Mouse (Mus musculus) Patski (cell line): Measurements from ENCODE around the gene Fry. TPM values are rescaled to one million over a fixed set of nuclear protein-coding genes. Genes with fewer than 3 reads are reported as not detected.

Experiments used
- ATAC-seq: fragments of 100-300 bp; one replicate; pipeline ENCODE4 v1.8.0; 2021
- CTCF ChIA-PET: fragments of 350-600 bp; sonication (Branson Sonifier 250); formaldehyde crosslinking; loops from one replicate; lab custom pipeline; 2022; ENCODE audit warnings: inconsistent platforms; lab: Charles Lee
- POLR2A ChIA-PET: fragments of 350-600 bp; sonication (Branson Sonifier 250); formaldehyde crosslinking; loops from one replicate; lab custom pipeline; 2022; ENCODE audit warnings: antibody characterized with exemption, inconsistent platforms; lab: Charles Lee
- DNase-seq: peaks from one replicate; pipeline ENCODE4 v3.0.0-alpha.2; 2011; ENCODE audit warnings: low read depth, low spot score
- H3K27me3 ChIP-seq: fragments of 371-371 bp; one replicate; pipeline ENCODE4 v1.5.1; 2021
- CTCF ChIP-seq: fragments of 100-300 bp; IDR thresholded peaks from one replicate; pipeline ENCODE4 v1.5.1; 2021
- in situ Hi-C: fragments of 300-500 bp; cut with MboI; formaldehyde crosslinking; loops from 3 replicates; pipeline ENCODE4 v1.11.1; 2018; ENCODE audit warnings: low pct_unique_long_range_greater_than_20kb, mixed read lengths
- polyA plus RNA-seq: library from polyadenylated mRNA; unstranded; gene quantifications from one replicate; pipeline ENCODE4 v1.2.3, GENCODE M21; 2021

Gene Fry
- polyA plus RNA-seq, 1 experiment from 2014 or later, result 0.05 TPM

DNA sequence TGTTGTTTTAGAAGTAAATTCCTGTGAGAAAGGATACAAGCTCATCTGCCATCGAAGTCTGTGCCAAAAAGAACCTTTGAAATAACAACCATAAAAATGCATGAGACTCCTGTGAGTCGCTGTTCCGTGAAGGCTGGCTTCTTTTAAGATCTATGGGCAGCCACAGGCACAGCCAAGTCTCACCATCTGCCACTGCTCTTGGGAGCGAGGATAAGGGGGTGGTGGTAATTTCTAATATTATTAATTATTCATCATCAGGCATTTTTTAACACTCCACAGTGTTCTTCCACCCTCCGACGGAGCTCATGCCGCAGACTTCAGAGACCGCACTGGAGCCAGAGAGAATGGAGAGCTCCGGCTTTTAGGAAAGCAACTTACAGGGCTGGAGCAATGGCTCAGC is 123.2 kb downstream of the Fry start:
- in situ Hi-C loops, result no loop called here
- ATAC-seq (no peak), DNase-seq (no peak)
- H3K27me3 ChIP-seq, result no peaks in the 10 kb centered on the region
- ChIA-PET CTCF (interaction anchor here (0.6 kb wide), 1 partner anchor 25 kb away, joined by 3 read pairs; no protein-coding TSS in a partner anchor), POLR2A (no interaction called here)
- TF ChIP-seq CTCF, result no peak

DNA sequence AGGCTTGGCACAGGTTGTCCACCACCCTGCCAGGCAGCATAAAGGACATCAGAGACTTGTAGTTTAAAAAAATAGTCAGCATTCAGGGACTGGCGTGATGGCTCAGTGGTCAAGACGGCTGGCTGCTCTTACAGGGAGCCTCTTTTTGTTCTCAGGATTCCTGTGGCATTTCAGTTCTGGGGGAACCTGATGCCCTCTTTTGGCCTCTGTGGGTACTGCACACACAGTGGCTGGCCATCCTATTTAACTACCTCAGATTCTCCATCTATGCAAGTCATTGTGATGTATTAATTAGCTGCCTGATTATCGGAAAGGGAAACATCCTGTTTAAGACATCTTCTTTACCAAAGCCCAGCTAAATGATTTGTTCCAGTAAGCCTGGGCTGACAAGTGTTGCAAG is 128.3 kb downstream of the Fry start:
- in situ Hi-C loops, result no loop called here
- DNase-seq (no peak), ATAC-seq (no peak)
- CTCF ChIA-PET, result interaction anchor here (1.2 kb wide), 1 partner anchor 11 kb away, joined by 4 read pairs; no protein-coding TSS in a partner anchor
- no peak for TF ChIP-seq CTCF
- POLR2A ChIA-PET, result no interaction called here
- H3K27me3 ChIP-seq, result no peaks in the 10 kb centered on the region

DNA sequence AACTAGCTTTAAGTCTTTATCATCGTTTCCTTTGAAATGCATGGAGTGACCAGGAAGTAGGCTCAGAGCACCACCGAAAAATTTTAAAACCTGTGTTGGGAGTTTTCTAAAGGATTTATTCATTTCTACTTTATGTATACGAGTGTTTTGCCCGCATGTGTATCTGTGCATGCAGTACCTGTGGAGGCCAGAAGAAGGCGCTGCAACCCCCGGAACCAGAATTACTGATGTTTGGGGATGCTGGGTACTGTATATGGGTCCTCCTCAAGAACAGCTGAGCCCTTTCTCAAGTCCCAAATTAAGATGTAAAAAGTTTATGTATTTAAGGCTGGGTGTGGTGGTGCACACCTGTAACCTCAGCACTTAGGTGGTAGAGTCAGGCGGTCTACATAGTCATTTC is 139.3 kb downstream of the Fry start:
- peak; percentile 52 for TF ChIP-seq CTCF
- ATAC-seq (no peak), DNase-seq (no peak)
- ChIA-PET CTCF (interaction anchor here (0.8 to 1.1 kb wide), 3 partner anchors 12 to 14 kb away, joined by 4 read pairs; no protein-coding TSS in a partner anchor), POLR2A (no interaction called here)
- in situ Hi-C loops, result no loop called here
- no peaks in the 10 kb centered on the region for H3K27me3 ChIP-seq

DNA sequence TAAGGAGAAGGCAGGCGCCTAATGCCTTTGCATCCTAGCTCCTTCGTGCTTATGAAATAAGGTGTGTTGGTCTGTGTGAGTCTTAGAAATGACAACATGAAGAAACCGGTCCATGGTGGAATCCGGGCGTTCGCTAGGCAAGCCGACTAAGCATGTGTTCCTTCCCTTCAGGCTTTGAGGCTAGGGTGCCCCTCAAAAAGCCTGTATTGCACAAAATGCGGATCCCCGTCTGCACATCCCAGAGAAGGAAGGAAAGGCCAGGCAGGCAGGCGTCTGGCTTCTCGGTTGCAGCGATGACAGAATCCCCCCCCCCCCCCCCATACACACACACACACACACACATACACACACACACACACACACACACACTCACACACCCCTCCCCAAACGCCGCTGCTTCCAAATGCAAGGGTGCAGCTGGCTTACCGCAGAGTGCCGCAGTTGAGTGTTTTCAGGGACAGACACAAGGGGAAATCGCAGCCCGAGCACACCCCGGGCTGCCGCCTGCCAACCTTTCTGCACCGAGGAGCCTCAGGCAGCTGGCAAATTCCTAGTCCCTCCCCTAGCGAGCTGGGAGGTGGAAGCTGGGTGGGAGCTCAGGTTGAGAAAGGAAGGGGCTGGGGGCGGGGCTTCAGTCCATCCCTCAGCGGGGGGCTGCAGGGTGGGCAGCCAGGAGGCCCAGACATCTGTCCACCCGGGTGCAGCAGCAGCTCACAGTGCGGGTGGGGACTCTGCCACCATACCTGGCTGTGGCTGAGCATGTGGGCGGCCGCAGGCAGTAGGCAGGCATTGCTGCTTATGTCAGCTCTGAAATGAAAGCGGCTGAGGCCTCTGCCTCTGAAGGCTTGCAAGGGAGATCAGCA is 141.0 kb downstream of the Fry start:
- TF ChIP-seq CTCF, result no peak
- no peak for DNase-seq
- peak; percentile 48 for ATAC-seq
- in situ Hi-C loops, result no loop called here
- ChIA-PET POLR2A (interaction anchor here (0.6 kb wide), 1 partner anchor 1250 kb away, joined by 10 read pairs; no protein-coding TSS in a partner anchor), CTCF (no interaction called here)
- H3K27me3 ChIP-seq, result no peaks in the 10 kb centered on the region

DNA sequence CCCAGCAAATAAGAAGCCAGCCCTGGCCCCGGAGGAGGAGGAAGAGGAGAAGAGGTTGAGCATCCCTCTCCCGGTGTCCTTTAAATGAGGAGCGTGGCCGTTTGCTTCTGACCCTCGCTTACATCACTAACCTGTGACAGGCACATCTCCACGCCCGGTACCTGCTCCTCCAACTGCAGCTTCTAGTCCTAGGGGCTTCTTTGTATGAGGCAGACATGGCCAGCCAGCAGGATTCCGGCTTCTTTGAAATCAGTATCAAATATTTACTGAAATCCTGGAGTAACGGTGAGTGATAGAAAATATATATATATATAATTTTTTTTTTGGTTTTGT is 141.6 kb downstream of the Fry start:
- no peak for TF ChIP-seq CTCF
- ATAC-seq, result no peak
- ChIA-PET CTCF (no interaction called here), POLR2A (no interaction called here)
- DNase-seq, result no peak
- no peaks in the 10 kb centered on the region for H3K27me3 ChIP-seq
- in situ Hi-C loops, result no loop called here

DNA sequence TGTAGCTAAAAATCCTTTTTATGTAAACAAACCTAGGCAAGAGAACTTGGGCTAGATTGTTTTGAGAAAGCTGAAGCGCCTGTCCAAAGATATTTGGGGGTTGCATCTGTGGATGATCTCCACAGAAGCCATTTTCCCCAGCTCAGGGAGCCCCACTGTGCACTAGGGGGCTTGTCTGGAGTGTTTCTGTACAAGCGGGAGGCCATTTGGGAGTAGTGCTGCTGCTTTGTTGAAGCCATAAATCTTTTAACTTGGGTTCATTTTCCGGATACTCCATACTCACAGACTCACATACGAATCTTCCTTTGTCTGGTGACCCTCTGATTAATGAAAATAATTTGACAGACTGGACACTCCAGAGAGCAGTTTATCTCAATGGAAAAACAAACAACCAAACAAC is 142.9 kb downstream of the Fry start:
- POLR2A ChIA-PET, result no interaction called here
- CTCF ChIA-PET, result no interaction called here
- no peaks in the 10 kb centered on the region for H3K27me3 ChIP-seq
- in situ Hi-C loops, result no loop called here
- no peak for TF ChIP-seq CTCF
- DNase-seq, result no peak
- no peak for ATAC-seq

DNA sequence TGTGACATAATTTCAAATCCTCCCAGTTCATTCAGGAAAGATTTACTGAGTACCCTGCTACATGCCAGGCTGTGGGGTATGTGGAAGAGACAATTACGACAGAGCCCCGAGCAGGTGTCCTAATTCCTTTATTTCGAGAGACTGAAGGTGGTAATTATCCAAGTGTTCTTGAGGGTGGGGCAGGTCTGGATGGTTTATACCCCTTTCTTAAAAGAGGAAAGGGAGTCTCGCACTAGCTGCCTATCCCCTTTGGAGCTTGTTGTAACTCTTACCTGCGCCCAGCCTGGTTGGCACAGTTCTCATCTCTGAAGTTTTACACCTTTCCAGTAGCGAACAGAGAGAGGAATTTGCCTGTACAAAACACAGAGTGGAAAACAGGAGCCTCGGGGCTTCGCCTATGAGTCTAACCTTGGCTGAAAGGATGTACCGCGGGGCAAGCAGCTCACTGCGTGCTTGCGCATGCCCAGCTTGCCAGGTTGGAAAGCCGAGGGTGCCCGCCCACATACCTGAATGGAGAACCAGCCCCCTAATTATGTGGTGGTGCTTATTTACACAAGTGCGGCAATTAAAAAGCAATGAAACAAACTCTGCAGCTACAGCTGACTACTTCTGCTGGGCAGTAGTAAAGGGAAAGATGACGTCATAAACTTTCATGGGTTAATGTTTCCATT is 143.7 kb downstream of the Fry start:
- ATAC-seq (no peak), DNase-seq (no peak)
- POLR2A ChIA-PET, result no interaction called here
- no peak for TF ChIP-seq CTCF
- CTCF ChIA-PET, result no interaction called here
- H3K27me3 ChIP-seq, result no peaks in the 10 kb centered on the region
- in situ Hi-C loops, result no loop called here

DNA sequence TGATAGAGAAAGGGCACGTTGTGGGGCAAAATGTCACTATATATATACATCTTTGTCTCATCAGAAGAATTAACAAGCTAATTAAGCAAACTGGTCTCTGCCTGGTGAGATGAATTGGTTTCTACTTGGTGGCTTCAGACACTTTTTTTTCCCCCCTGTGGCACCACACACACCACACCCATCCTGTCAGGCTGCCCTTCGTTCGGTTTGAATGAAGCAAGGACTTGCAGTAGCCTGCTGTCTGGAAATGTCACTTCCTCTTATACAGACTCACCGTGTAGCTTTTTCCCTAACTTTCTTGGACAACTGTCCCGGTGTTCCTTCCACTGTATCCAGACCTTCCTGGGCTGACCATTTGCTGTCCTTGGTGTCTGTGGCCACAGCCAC is 144.3 kb downstream of the Fry start:
- DNase-seq, result no peak
- ChIA-PET POLR2A (no interaction called here), CTCF (no interaction called here)
- TF ChIP-seq CTCF, result no peak
- no peak for ATAC-seq
- H3K27me3 ChIP-seq, result no peaks in the 10 kb centered on the region
- in situ Hi-C loops, result no loop called here

DNA sequence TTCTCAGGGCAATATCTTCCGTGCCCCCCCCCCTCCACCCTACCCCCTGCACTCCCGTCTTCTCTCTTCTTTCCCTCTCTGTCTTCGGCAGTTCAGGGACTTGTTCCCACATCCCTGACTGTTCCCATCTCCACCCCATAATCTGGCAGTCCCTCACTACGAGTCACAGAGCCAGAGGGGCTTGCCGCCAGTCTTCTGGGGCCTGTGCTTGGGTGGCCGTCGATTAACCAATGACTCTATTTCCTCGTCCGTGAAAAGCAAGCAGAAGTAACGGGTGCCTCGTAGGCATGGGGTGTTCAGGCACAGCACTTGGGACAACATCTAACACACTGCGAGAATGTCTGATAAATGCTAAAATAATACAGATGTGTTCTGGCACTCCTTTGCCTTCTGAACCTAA is 144.7 kb downstream of the Fry start:
- no peak for ATAC-seq
- in situ Hi-C loops, result no loop called here
- POLR2A ChIA-PET, result interaction anchor here (1.0 kb wide), 1 partner anchor 7 kb away, joined by 3 read pairs; no protein-coding TSS in a partner anchor
- no peak for DNase-seq
- H3K27me3 ChIP-seq, result no peaks in the 10 kb centered on the region
- CTCF ChIA-PET, result no interaction called here
- no peak for TF ChIP-seq CTCF

DNA sequence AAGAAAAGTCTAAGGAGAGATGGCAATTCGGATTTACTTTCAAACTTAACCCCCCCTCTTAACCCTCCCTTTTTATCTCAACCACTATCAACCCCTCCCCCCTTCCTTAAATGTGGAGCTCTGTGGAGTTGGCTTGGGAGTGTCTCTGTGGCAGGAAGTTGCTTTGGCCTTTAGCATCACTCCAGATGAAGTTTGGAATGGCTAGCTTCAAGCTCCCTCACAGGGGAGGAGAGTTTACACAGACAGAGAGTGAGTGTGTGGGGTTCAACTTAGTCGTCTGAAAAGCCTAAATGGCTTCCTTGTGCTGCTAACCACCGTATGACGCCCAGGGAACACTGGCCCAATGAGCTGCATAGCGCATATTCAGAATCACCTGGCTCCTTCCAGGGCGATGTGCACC is 145.2 kb downstream of the Fry start:
- POLR2A ChIA-PET, result interaction anchor here (1.0 kb wide), 1 partner anchor 8 kb away, joined by 3 read pairs; no protein-coding TSS in a partner anchor
- no peak for ATAC-seq
- CTCF ChIA-PET, result no interaction called here
- no peak for TF ChIP-seq CTCF
- DNase-seq, result no peak
- in situ Hi-C loops, result no loop called here
- H3K27me3 ChIP-seq, result no peaks in the 10 kb centered on the region

DNA sequence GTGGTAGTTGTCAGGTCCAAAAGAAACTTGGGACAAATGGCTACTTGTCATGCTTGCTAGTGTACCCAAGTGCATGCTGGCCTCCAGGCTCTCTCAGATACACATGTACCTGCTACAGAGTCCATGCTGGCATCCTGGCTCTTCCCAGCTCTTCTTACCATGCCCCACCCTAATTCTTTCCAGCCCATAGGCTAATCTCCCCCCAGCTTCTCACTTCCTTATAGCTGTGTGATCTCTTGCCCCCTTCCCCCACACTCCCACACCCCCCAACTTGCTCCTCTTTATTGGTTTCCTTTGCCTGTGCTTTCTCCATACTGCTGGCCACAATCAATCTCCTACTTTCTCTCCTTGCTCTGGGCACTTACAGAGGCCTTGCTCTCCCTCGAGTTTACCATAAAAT is 146.6 kb downstream of the Fry start:
- H3K27me3 ChIP-seq, result no peaks in the 10 kb centered on the region
- no peak for ATAC-seq
- DNase-seq, result no peak
- no peak for TF ChIP-seq CTCF
- ChIA-PET POLR2A (no interaction called here), CTCF (no interaction called here)
- in situ Hi-C loops, result no loop called here
